Comparison of ENCODE assay signal across 36 mouse cellular contexts in the genomic region with DNA sequence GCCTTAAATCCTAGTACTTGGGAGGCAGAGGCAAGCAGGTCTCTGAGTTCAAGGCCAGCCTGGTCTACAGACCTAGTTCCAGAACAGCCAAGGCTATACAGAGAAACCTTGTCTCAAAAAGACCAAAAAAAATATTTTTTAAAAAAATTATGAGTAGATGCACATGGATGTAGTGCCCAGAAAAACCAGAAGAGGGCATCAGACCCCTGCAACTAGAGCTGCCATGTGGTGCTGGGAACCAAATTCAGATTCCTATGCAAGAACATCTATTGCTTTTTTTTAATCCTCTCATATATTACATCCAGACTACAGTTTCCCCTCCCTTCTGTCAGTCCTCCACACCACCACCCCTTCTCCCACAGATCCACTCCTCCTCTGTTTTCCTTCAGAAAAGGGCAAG. TPM values are rescaled to one million over a fixed set of nuclear protein-coding genes. Genes with fewer than 3 reads are reported as not detected.
DNase-seq lines count a peak whose midpoint lies in the region; ATAC-seq and TF ChIP-seq lines count a peak whose summit lies in the region.
"Had no signal": no experiment of that assay in that cellular context is flagged by ENCODE, and none has a peak within 500 bp of the region (broad histone marks: within the 10 kb centered on the region; RNA-seq: fewer than 3 reads in every experiment).

No protein-coding gene starts in this region.

- TF ChIP-seq CTCF in liver, postnatal 0 days (IDR thresholded peaks at IDR 0.05; ENCODE audit: low read depth): peak; percentile 18; the same call in 1 of the 2 replicates
- TF ChIP-seq CTCF in E14TG2a.4 (conservative IDR thresholded peaks at IDR 0.05; ENCODE audit: low read length) (peak; percentile 39), MEL (IDR thresholded peaks at IDR 0.05 in 2 of 3, conservative IDR thresholded peaks at IDR 0.05 in 1 of 3; ENCODE audit: control insufficient read depth in 1 of 3, insufficient read depth in 1 of 3, low read depth in 2 of 3, low read length in 3 of 3, poor library complexity in 1 of 3, severe bottlenecking in 1 of 3) (peak in 2 of 3 experiments; percentile 23 to 26; a peak in 3 of 6 replicates)

- no peak for TF ChIP-seq POLR2A in MEL (IDR thresholded peaks at IDR 0.05; ENCODE audit: control insufficient read depth in 1 of 2, insufficient read depth in 1 of 2, low read depth in 1 of 2, low read length in 2 of 2, poor library complexity in 1 of 2)

- peak; percentile 38 for TF ChIP-seq RAD21 in MEL (IDR thresholded peaks at IDR 0.05; ENCODE audit: low read depth, low read length)

- no peaks in the 10 kb centered on the region for H3K36me3 ChIP-seq in liver, postnatal 0 days (replicated peaks; ENCODE audit: insufficient read depth, low read length)
- H3K36me3 ChIP-seq in E14TG2a.4 (ENCODE audit: insufficient read depth, low read length) (no peaks in the 10 kb centered on the region), MEL (ENCODE audit: control insufficient read depth in 1 of 2, insufficient read depth in 2 of 2, low read length in 2 of 2) (no peaks in the 10 kb centered on the region)
- no peaks in the 10 kb centered on the region for H3K36me3 ChIP-seq in forebrain, embryonic 12.5 days (replicated peaks)
- H3K36me3 ChIP-seq: embryonic facial prominence, embryonic 12.5 days; embryonic facial prominence, embryonic 15.5 days; heart, embryonic 10.5 days; heart, embryonic 13.5 days had no signal

- H3K27me3 ChIP-seq in liver, postnatal 0 days (ENCODE audit: insufficient read depth, low read length): no peaks in the 10 kb centered on the region; the same call in 1 of the 2 replicates
- H3K27me3 ChIP-seq in E14TG2a.4 (ENCODE audit: insufficient read depth, low read length): no peaks in the 10 kb centered on the region
- no peaks in the 10 kb centered on the region; a peak in 1 of 4 replicates for H3K27me3 ChIP-seq in MEL (ENCODE audit: control insufficient read depth in 1 of 2, insufficient read depth in 2 of 2, low read length in 2 of 2)
- H3K27me3 ChIP-seq in forebrain, embryonic 12.5 days: no peaks in the 10 kb centered on the region
- H3K27me3 ChIP-seq: embryonic facial prominence, embryonic 12.5 days; embryonic facial prominence, embryonic 15.5 days; forebrain, embryonic 13.5 days had no signal

- H3K4me2 ChIP-seq in liver, postnatal 0 days (ENCODE audit: low read depth, low read length): no peak overlapping the region
- H3K4me2 ChIP-seq in forebrain, embryonic 12.5 days: no peak overlapping the region
- H3K4me2 ChIP-seq: embryonic facial prominence, embryonic 12.5 days; embryonic facial prominence, embryonic 15.5 days; forebrain, embryonic 13.5 days; heart, embryonic 13.5 days; hindbrain, embryonic 14.5 days had no signal

- no peaks in the 10 kb centered on the region for H3K9me3 ChIP-seq in liver, postnatal 0 days (ENCODE audit: low read length)
- H3K9me3 ChIP-seq in E14TG2a.4 (ENCODE audit: low read length) (no peaks in the 10 kb centered on the region), MEL (replicated peaks; ENCODE audit: insufficient read depth, low read length) (no peaks in the 10 kb centered on the region)
- peaks cover 4% of the 10 kb centered on the region; the same call in 1 of the 2 replicates for H3K9me3 ChIP-seq in forebrain, embryonic 12.5 days
- H3K9me3 ChIP-seq: embryonic facial prominence, embryonic 12.5 days; embryonic facial prominence, embryonic 15.5 days; heart, embryonic 10.5 days had no signal

- no peak for ATAC-seq in liver, postnatal 0 days
- ATAC-seq in forebrain, embryonic 12.5 days (ENCODE audit: low FRiP score): no peak
- ATAC-seq: forebrain, embryonic 13.5 days; forebrain, embryonic 16.5 days; hindbrain, postnatal 0 days; inflammation-experienced regulatory T-cells, adult 6 months; intestine, embryonic 16.5 days had no signal

- no peaks in the 10 kb centered on the region for H3K4me1 ChIP-seq in liver, postnatal 0 days (ENCODE audit: insufficient read depth)
- peaks cover 65% of the 10 kb centered on the region for H3K4me1 ChIP-seq in E14TG2a.4 (replicated peaks; ENCODE audit: low read depth, low read length)
- no peaks in the 10 kb centered on the region for H3K4me1 ChIP-seq in MEL (ENCODE audit: control insufficient read depth in 1 of 2, insufficient read depth in 2 of 2, low read length in 2 of 2)
- H3K4me1 ChIP-seq in forebrain, embryonic 12.5 days: no peaks in the 10 kb centered on the region; the same call in 1 of the 2 replicates
- H3K4me1 ChIP-seq: embryonic facial prominence, embryonic 12.5 days; embryonic facial prominence, embryonic 15.5 days; forebrain, embryonic 13.5 days; heart, embryonic 10.5 days; heart, embryonic 13.5 days had no signal

- no peak for TF ChIP-seq EP300 in liver, postnatal 0 days (IDR thresholded peaks at IDR 0.05; ENCODE audit: low read depth)
- no peak for TF ChIP-seq EP300 in MEL (IDR thresholded peaks at IDR 0.05; ENCODE audit: low read depth in 1 of 2, low read length in 2 of 2)

- no peaks in the 10 kb centered on the region for H3K79me2 ChIP-seq in MEL (ENCODE audit: control insufficient read depth, insufficient read depth, low read length, poor library complexity)

- no peak overlapping the region for H3K4me3 ChIP-seq in liver, postnatal 0 days (ENCODE audit: low read depth, low read length)
- H3K4me3 ChIP-seq in E14TG2a.4 (replicated peaks; ENCODE audit: low read length): no peak overlapping the region
- H3K4me3 ChIP-seq in MEL (ENCODE audit: control insufficient read depth in 1 of 2, insufficient read depth in 1 of 2, low read depth in 2 of 2, low read length in 2 of 2): no peak overlapping the region
- H3K4me3 ChIP-seq in forebrain, embryonic 12.5 days (replicated peaks): no peak overlapping the region
- H3K4me3 ChIP-seq: embryonic facial prominence, embryonic 12.5 days; embryonic facial prominence, embryonic 15.5 days; forebrain, embryonic 13.5 days; heart, adult 2 months; heart, embryonic 10.5 days; heart, embryonic 13.5 days had no signal

- no peak overlapping the region for H3K27ac ChIP-seq in liver, postnatal 0 days (ENCODE audit: low read depth)
- H3K27ac ChIP-seq in MEL (ENCODE audit: control insufficient read depth, low read depth, low read length): no peak overlapping the region
- H3K27ac ChIP-seq in forebrain, embryonic 12.5 days: no peak overlapping the region
- H3K27ac ChIP-seq: embryonic facial prominence, embryonic 12.5 days; embryonic facial prominence, embryonic 15.5 days; forebrain, embryonic 13.5 days; heart, adult 2 months; heart, embryonic 10.5 days; heart, embryonic 13.5 days; hindbrain, embryonic 14.5 days; hindbrain, postnatal 0 days had no signal

- no peak for DNase-seq in liver, postnatal 0 days
- DNase-seq in liver: no peak
- DNase-seq in MEL (ENCODE audit: low read depth, low spot score): peak; percentile 24
- DNase-seq in ZHBTc4 (ENCODE audit: low read depth, low spot score): peak; percentile 72
- DNase-seq in right cerebral cortex, postnatal 25 days: no peak
- no peak for DNase-seq in right cerebral cortex, adult 18-20 months
- DNase-seq: adrenal gland, adult 2 months; adrenal gland, postnatal 14 days; B cell, adult 2 months; cerebellum, adult 11 months; cerebellum, adult 2 months; cerebellum, adult 9-11 months; cerebellum, postnatal 25 days; gastrocnemius, postnatal 10 days; gastrocnemius, postnatal 36 days; heart, adult 2 months; heart, postnatal 14 days; heart, postnatal 4 days had no signal

- H3K9ac ChIP-seq in liver, postnatal 0 days (replicated peaks): no peak overlapping the region
- no peak overlapping the region for H3K9ac ChIP-seq in MEL (ENCODE audit: control insufficient read depth, low read depth, low read length, poor library complexity, severe bottlenecking)
- H3K9ac ChIP-seq in forebrain, embryonic 12.5 days: no peak overlapping the region
- H3K9ac ChIP-seq: embryonic facial prominence, embryonic 12.5 days; embryonic facial prominence, embryonic 15.5 days; forebrain, embryonic 13.5 days; heart, embryonic 13.5 days; hindbrain, embryonic 14.5 days had no signal

TF ChIP-seq in MEL, 35 proteins besides CTCF, POLR2A, EP300 and RAD21:
- TF ChIP-seq MYC (IDR thresholded peaks at IDR 0.05; ENCODE audit: low read depth, low read length): 0 out of 2 replicates have a peak, but pooled peaks have one; percentile 36
- peak; percentile 30 for TF ChIP-seq SMC3 (IDR thresholded peaks at IDR 0.05; ENCODE audit: low read depth, low read length)
- TF ChIP-seq GATA1 (IDR thresholded peaks at IDR 0.05; ENCODE audit: low read depth, low read length): no peak
- TF ChIP-seq TCF12 (IDR thresholded peaks at IDR 0.05; ENCODE audit: low read depth, low read length): no peak
- no peak for TF ChIP-seq UBTF (IDR thresholded peaks at IDR 0.05; ENCODE audit: borderline replicate concordance, insufficient read depth, low read depth, low read length)
- TF ChIP-seq ZNF384 (IDR thresholded peaks at IDR 0.05; ENCODE audit: low read depth, low read length): 0 out of 2 replicates have a peak, but pooled peaks have one; percentile 6

RNA-seq across cellular contexts. Expression of a gene that starts 2.2 kb away (rescaled TPM):
- polyA plus RNA-seq in liver, postnatal 0 days (2015; fragmentation: Nextera tagmentation; extraction: Ambion mirVana): not detected in 2 replicates
- total RNA-seq in MEL (2012; rRNA removed): not detected in 2 replicates
- not detected for polyA plus RNA-seq in MEL (2012; ENCODE audit: insufficient read depth in 1 of 2, insufficient read length in 2 of 2, low read depth in 1 of 2, low replicate concordance in 2 of 2, missing spikeins in 1 of 2)
- not detected in 2 replicates for polyA plus RNA-seq in forebrain, embryonic 12.5 days (2016; fragmentation: Nextera tagmentation; extraction: Ambion mirVana)
- total RNA-seq: adrenal gland, adult 2 months; adrenal gland, postnatal 14 days; adrenal gland, postnatal 4 days; common myeloid progenitor, adult 5-6 weeks; gastrocnemius, adult 18-20 months; gastrocnemius, postnatal 10 days; gastrocnemius, postnatal 36 days; granulocyte monocyte progenitor cell, adult 5-6 weeks; heart, adult 2 months; heart, postnatal 14 days; heart, postnatal 4 days; hindbrain, postnatal 0 days had no signal
- polyA plus RNA-seq: adrenal gland, adult 2 months; cerebellum, adult 2 months; embryonic facial prominence, embryonic 12.5 days; embryonic facial prominence, embryonic 15.5 days; forebrain, embryonic 13.5 days; forebrain, embryonic 16.5 days; heart, adult 2 months; heart, embryonic 10.5 days; heart, embryonic 13.5 days; heart, embryonic 16.5 days; hindbrain, embryonic 11.5 days; hindbrain, embryonic 14.5 days; hindbrain, postnatal 0 days; inflammation-experienced regulatory T-cells, adult 6 months; intestine, embryonic 16.5 days had no signal

RNA-seq across cellular contexts. Expression of a gene that starts 35.7 kb away (rescaled TPM):
- 1.5 and 2.1 TPM in 2 replicates for polyA plus RNA-seq in liver, postnatal 0 days (2015; fragmentation: Nextera tagmentation; extraction: Ambion mirVana)
- total RNA-seq in MEL (2012; rRNA removed): under 0.01 and 0.07 TPM in 2 replicates
- polyA plus RNA-seq in MEL (2012; ENCODE audit: insufficient read depth in 1 of 2, insufficient read length in 2 of 2, low read depth in 1 of 2, low replicate concordance in 2 of 2, missing spikeins in 1 of 2): under 1 TPM in 1 of 2 experiments, not detected in 1; 0.08 TPM
- 2.1 and 2.3 TPM in 2 replicates for polyA plus RNA-seq in forebrain, embryonic 12.5 days (2016; fragmentation: Nextera tagmentation; extraction: Ambion mirVana)
- total RNA-seq: common myeloid progenitor, adult 5-6 weeks; granulocyte monocyte progenitor cell, adult 5-6 weeks had no signal
- polyA plus RNA-seq: inflammation-experienced regulatory T-cells, adult 6 months had no signal

RNA-seq across cellular contexts. Expression of a gene that starts 41.9 kb away (rescaled TPM):
- 19.1 and 19.3 TPM in 2 replicates for polyA plus RNA-seq in liver, postnatal 0 days (2015; fragmentation: Nextera tagmentation; extraction: Ambion mirVana)
- 24.9 and 25.7 TPM in 2 replicates for total RNA-seq in MEL (2012; rRNA removed)
- polyA plus RNA-seq in MEL (2012; ENCODE audit: insufficient read depth in 1 of 2, insufficient read length in 2 of 2, low read depth in 1 of 2, low replicate concordance in 2 of 2, missing spikeins in 1 of 2): 10 to 100 TPM in 1 of 2 experiments, not detected in 1; 55.6 TPM
- polyA plus RNA-seq in forebrain, embryonic 12.5 days (2016; fragmentation: Nextera tagmentation; extraction: Ambion mirVana): 39.1 and 42.0 TPM in 2 replicates

RNA-seq across cellular contexts. Expression of a gene that starts 44.5 kb away (rescaled TPM):
- 0.14 and 0.24 TPM in 2 replicates for polyA plus RNA-seq in liver, postnatal 0 days (2015; fragmentation: Nextera tagmentation; extraction: Ambion mirVana)
- 0.65 and 1.3 TPM in 2 replicates for total RNA-seq in MEL (2012; rRNA removed)
- under 1 TPM in 1 of 2 experiments, not detected in 1; 0.96 TPM for polyA plus RNA-seq in MEL (2012; ENCODE audit: insufficient read depth in 1 of 2, insufficient read length in 2 of 2, low read depth in 1 of 2, low replicate concordance in 2 of 2, missing spikeins in 1 of 2)
- 2.3 and 2.4 TPM in 2 replicates for polyA plus RNA-seq in forebrain, embryonic 12.5 days (2016; fragmentation: Nextera tagmentation; extraction: Ambion mirVana)
- total RNA-seq: gastrocnemius, adult 18-20 months; gastrocnemius, postnatal 36 days; heart, adult 2 months had no signal

Comparison
In these comparisons a context has a peak if more than half of its experiments do, and no peak if none do; other contexts are left out.
1. DNase-seq: peak in MEL (single experiment) and ZHBTc4 (single experiment); none in liver, postnatal 0 days (single experiment), liver (single experiment), right cerebral cortex, postnatal 25 days (single experiment) and right cerebral cortex, adult 18-20 months (single experiment).
2. Peak in every context shown above with its lines, with median percentiles within 50 percentile points of each other: CTCF ChIP-seq.